Mouse (Mus musculus) kidney, adult 9 months (tissue): Measurements from ENCODE around the gene Lasp1.
"Not testable (repeated sequence)": the region's sequence is repeated elsewhere in the genome, so short reads cannot be mapped to it uniquely, and the experiment has no call there.

Source experiments
- DNase-seq: peaks from one replicate; pipeline ENCODE4 v3.0.0; 2022

Gene Lasp1

GRCm38 (mm10) chr11:97830501-97830900, 31.7 kb downstream of the Lasp1 start:
- DNase-seq: no peak

- no peak for DNase-seq
Measured at GRCm38 (mm10) chr11:97832001-97832400, 33.2 kb downstream of the Lasp1 start.

- no peak for DNase-seq
Measured at GRCm38 (mm10) chr11:97833352-97833751, 34.6 kb downstream of the Lasp1 start.

- no peak for DNase-seq
Measured at GRCm38 (mm10) chr11:97836541-97836940, 37.7 kb downstream of the Lasp1 start.

GRCm38 (mm10) chr11:97837051-97837450, 38.3 kb downstream of the Lasp1 start:
- DNase-seq: not testable (repeated sequence)

DNA sequence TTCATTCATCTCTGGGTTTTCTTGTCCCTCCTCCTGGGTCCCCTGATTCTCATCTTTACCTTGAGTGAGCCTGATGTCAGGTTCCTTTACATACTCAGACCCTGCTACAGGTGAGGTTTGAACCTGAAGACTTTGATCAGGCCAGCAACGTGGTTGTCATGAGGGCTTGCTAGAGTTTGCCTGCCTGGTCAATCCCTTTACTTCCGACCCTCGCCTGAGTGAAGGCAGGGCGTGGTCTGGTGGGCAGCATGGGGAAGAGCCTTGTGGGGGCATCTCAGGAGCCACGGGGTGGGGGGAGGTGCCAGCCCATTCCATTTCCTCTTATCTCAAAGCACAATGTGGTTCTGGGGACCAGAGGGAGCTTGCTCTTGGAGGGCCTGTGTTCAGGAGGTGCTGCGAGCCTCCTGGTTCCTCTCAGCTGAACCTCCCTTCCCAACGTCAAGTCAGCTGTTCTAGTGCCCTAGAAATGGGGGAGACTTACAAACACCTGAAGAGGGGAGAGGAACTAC, 38.9 kb downstream of the Lasp1 start:
- DNase-seq: no peak

GRCm38 (mm10) chr11:97838779-97839440, 40.1 kb downstream of the Lasp1 start:
- DNase-seq: no peak

GRCm38 (mm10) chr11:97839441-97840134, 40.8 kb downstream of the Lasp1 start:
- no peak for DNase-seq

DNA sequence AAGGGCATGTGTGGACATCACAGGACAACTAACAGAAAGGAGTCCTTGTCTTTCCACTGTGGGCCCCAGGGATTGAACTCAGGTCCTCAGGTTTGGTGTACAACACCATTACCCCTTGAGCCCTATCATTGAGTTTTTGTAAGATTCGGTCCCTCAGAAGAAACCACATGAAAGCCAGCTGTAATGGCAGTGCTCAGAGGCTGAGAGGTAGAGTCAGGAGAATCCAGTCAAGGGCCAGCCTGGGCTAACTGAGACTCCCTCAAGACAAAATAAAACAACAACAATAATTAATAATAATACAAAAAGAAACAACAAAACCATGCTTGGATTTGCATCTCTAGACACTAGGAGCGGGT, 41.3 kb downstream of the Lasp1 start:
- no peak for DNase-seq

DNA sequence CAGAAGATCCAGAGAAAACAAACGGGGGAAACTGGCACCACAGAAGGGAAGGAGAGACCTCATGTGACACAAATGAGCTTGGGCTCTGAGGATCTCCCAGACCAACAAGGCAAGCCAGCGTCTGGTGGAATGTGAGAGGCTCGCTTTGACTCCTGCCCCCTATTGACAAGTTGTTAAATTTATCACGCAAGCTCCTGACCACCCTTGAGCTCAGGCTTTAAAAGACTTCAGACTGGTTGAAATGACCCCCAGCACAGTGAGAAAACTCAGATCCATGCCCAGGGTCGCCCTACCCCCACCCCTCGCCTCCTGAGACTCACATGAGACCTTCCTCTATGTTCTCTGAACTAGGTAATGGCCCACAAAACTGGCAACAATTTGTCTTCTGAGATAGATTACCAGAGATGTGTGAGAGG, 41.7 kb downstream of the Lasp1 start, which contains the start of gene B230217C12Rik:
TSS of gene B230217C12Rik (plus strand) at position 242 of the 416 bp plus-strand sequence.
- peak; percentile 47 for DNase-seq

- DNase-seq: peak; percentile 81
Measured at GRCm38 (mm10) chr11:97840991-97841661, 42.3 kb downstream of the Lasp1 start.

DNA sequence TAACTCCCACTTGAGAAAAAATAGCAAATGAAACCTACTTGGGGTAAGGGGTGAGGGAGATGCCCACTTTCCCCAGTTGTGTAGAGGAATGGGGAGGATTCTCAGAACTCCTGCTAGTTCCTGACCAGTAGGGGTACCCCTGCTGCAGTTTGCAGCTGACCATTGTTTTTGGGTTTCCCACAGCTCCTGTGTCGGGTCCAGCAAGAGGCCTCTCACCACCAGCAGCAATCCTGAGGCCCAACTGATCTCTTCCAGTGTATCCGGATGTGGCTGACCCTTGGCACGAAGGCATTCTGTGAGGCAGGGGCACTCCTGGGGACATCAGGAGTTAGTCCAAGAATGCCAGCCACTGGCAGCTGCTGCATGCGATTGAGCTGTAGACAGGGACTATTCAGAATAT, 43.2 kb downstream of the Lasp1 start:
- no peak for DNase-seq

DNA sequence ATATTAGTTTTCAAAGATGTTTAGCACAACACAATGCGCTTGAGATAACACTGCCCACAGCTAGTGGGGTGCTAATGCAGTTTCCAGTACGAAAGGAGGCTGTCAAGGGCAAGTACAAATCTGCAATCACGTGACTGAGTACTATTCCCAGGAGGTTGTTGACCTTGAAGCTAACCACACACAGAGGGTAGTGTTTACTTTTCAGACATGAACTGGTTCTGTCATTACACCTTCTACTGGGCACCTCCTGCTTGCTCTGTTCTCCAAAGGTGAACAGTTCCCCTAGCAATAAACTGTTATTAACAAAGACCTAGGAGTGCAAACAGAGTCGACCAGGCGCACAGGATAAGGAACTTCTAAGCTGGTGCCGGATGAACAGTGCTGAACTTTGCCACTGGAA, 51.6 kb downstream of the Lasp1 start:
- peak; percentile 82 for DNase-seq

GRCm38 (mm10) chr11:97851601-97852000, 52.8 kb downstream of the Lasp1 start:
- no peak for DNase-seq

GRCm38 (mm10) chr11:97855473-97855872, 56.7 kb downstream of the Lasp1 start:
- DNase-seq: no peak

GRCm38 (mm10) chr11:97862148-97862547, 63.3 kb downstream of the Lasp1 start:
- no peak for DNase-seq

DNA sequence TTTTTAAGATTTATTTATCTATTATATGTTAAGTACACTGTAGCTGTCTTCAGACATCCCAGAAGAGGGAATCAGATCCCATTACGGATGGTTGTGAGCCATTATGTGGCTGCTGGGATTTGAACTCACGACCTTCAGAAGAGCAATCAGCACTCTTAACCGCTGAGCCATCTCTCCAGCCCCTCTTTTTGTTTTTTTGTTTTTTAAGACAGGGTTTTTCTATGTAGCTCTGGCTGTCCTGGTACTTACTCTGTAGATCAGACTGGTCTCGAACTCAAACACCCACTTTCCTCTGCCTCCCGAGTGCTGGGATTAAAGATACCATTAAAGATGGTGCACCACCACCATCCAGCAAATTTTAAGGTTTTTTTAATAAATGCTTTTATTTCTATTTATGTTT, 66.6 kb downstream of the Lasp1 start:
- no peak for DNase-seq

DNA sequence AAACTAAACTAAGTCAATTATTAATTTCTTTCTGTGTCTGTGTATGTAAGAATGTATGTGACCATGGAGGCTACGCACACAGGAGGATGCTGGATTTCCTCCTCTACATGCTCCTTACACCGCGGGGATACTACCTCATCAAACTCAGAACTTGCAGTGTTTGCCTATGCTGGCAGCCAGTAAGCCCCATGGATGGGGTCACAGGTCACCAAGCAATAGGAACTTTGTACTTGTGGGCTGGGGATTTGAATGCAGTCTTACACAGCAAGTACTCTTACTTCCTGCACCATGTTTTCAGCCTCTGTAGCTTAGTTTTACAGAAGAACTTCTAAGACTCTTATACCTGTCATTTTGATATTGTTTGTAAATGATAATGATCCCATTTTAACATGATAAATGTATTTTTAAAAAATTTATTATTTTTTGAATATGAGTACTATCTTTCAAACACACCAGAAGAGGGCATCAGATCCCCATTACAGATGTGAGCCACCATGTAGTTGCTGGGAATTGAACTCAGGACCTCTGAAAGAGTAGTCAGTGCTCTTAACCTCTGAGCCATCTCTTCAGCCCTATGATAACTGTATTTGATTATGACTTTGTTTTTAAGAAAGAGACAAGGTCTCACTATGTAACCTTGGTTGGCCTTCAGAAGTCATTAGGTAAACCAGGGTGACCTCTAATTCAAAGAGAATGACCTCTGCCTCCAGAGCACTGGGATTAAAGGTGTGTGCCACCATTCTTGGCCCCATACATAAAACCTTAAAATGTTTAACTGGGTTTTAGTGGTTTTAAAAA, 67.5 kb downstream of the Lasp1 start:
- DNase-seq: peak; percentile 54

GRCm38 (mm10) chr11:97867591-97867990, 68.8 kb downstream of the Lasp1 start:
- DNase-seq: no peak

- DNase-seq: not testable (repeated sequence)
Measured at GRCm38 (mm10) chr11:97872378-97872777, 73.6 kb downstream of the Lasp1 start.

- DNase-seq: no peak
Measured at GRCm38 (mm10) chr11:97874396-97874795, 75.6 kb downstream of the Lasp1 start.

GRCm38 (mm10) chr11:97877341-97877740, 78.5 kb downstream of the Lasp1 start:
- DNase-seq: no peak

GRCm38 (mm10) chr11:97880362-97880761, 81.6 kb downstream of the Lasp1 start:
- no peak for DNase-seq
